Mouse (Mus musculus) spleen, postnatal 4 days (tissue): Measurements from ENCODE around the gene Csnk1d.
A peak's percentile ranks its signal among the peaks of the same experiment; 100 is the strongest.

Experiments used
- DNase-seq, 2 experiments: peaks; one replicate each; pipeline ENCODE4 v3.0.0; 2022; ENCODE audit warnings: low spot score in 2 of 2

Gene Csnk1d

GRCm38 (mm10) chr11:120990951-120991526, at the start of gene Csnk1d:
Csnk1d (minus strand) TSS chr11:120991330.
- peak; percentile 99 to 100 for DNase-seq

DNA sequence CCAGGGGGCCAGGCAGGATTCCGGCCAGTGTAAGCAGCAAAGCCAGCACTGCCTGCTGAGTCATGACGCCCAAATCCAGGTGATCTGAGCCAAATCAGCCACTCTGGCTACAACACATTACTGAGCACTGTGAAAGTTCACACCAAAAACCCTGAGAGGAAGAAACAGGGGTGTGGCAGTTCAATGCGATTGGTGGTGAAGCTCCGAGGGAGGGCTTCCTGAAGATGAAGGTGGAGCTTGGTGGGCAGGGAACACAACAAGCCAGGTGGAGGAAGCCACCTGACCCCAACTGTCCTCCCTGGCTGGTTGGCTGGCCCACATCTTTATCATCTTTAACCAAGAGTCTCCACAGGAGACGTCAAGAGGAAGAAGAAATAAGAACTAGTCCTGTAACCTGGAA, 48.2 kb upstream of the Csnk1d start, which contains the start of gene Cd7:
Gene Cd7 (minus strand): TSS at position 117 of the 400 bp plus-strand sequence.
- no peak for DNase-seq

DNA sequence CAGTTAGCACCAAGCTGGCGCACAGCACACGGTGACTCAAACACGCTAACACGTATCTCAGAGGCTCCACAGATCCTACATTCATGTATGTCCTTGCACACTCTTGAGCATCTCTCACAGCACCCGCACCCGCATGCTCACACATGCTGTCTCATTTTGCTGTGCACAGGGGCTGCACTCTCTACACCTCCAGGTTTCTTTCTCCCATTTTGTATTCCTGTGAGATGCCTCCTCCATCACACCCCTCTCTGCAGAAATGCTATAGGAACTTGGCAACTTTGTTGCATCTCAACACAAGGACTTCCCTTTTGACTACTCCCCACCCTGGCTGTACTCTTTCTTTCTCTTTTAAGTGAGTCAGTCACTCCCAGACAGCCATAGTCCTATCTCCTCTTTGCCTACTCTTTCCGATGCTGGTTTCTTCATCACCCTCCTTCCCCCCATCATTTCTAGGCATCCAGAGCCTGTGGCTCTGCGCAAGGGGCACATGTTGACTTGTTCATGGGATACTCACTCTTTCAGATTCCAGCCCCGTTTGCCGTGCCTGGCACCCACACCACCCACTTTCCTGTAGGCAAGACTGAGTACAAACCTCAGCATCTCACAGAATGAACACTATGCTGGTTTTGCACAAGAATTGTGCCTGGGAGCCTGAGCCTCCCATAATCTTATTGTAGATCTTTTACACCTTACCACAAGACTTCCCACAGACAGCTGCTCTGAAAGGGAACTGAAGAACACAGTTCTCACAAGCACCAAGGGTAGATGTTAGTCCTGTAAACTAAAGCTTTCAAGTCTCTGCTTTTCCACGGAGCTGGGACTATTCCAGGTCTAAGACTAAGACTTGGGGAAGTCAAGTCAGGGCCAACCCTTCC, 47.5 kb upstream of the Csnk1d start:
- no peak for DNase-seq

DNA sequence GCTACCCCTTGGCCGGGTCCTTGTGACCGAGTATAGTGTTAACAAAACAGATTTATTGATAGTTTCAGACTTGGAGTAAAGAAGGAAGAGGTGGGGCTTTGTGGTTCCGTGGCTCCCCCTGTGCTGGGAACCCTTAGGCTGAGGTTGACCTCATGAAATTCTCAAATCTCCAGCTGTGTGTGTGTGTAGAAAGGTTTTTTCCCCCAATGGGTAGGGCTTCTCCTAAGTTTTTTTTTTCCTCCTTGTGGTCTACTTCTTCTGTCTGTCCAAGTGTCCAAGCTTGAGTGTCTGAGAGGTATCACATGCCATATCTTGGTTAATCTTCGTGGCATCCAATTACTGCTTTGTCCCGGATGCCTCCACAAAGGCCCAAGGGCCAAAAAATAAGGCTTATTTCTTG, 42.0 kb upstream of the Csnk1d start:
- no peak for DNase-seq

- DNase-seq: no peak
These were observed 36.1 kb upstream of the Csnk1d start for GRCm38 (mm10) chr11:121027259-121027658.

DNA sequence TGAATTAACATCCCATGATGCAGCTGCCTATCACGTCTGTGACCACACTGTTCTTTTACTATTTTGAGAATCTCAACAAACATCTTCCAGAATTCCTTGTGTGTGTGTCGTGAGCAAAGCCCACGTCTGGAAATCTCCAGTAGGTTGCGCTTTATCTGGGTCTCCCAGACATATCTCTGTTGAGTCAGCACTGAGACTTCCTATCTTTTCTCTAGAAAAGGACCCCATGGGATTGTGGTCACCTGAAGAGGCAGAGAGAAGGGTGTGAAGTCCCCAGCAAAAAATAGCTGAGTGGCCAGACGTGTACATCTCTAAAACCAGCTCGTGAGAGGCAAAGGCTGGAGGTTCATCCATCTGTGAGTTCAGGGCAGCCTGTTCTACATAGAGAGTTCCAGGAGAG, 33.0 kb upstream of the Csnk1d start:
- DNase-seq: no peak

DNA sequence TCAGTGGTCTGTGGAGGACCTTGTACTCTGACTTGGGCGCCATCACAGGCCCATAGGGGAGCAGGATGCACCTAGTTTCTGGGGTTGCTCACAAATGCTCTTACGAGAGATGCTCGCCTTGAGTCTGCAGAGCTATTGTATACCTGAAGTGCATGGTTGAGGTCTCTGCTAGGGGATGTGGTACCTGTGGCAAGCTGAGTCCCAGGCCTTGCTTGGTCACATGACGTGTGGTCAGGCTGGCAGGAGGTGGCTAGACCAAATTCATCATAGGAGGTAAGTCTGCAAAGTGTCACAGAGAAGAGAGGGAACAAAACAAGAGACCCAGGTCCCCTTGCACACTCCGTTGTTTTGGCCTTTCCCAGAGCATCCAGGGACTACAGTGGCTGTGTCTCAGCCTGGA, 28.4 kb upstream of the Csnk1d start:
- no peak for DNase-seq

- DNase-seq: peak; percentile 44 to 79
These were observed 26.6 kb upstream of the Csnk1d start for GRCm38 (mm10) chr11:121017703-121018102.

DNA sequence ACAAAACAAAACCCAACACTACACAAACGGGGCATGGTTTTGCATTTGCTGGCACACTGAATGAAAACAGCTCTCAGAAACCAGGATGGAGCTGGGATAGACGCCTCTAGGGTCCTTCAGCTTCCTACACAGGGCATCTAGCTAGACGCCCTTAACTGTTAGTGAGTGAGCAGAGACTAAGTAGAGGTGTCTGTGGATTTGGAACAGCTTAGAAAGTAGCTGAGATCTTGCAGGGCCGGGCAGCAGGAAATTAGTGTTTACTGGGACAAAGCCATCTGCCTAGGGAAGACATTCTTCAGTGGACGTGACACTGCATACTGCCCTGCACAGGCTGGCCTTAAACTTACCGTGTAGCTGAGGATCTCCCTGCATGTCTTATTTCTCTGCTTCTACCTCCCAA, 24.3 kb upstream of the Csnk1d start:
- DNase-seq: no peak

DNA sequence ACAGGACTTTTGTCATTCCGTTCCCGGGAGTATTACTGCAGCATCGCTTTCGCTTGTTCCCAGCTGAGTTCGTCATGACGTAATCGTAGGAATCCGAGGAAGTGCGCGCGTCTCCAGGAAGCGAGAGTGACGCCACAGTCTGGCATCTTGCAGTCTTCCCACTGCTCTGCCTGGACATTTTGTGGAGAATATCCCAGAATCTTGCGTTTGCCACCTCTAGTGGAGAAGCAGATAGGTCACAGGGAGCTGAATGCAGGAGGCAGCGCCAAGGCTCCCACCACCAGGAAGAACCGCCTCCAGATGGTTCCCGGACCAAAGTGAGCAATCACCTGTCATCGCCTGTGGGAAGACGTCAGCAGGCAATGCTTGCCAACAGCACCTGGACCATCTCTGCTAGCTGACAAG, 23.8 kb upstream of the Csnk1d start:
- DNase-seq: no peak

DNA sequence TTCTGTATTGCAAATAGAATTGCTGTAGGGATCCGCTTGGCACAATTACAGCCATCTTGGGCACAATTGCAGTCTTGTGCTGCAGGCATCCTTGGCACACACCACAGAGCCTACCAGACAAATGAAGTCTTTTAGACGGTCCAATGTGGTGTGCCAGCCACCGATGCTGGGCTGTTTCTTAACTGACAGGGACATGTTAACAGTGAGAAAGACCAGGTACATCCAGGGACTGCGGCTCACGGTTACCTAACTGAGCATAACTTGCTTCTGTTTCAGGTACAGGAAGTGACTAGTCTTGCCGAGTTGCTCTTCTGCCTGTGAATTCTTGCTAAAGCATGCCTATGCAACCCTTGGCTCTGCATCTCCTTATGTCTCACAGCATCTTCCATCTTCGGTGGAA, 22.5 kb upstream of the Csnk1d start:
- DNase-seq: no peak

GRCm38 (mm10) chr11:121010044-121010755, 19.1 kb upstream of the Csnk1d start:
- no peak for DNase-seq

- no peak for DNase-seq
These were observed 15.1 kb upstream of the Csnk1d start for GRCm38 (mm10) chr11:121006184-121006583.

DNA sequence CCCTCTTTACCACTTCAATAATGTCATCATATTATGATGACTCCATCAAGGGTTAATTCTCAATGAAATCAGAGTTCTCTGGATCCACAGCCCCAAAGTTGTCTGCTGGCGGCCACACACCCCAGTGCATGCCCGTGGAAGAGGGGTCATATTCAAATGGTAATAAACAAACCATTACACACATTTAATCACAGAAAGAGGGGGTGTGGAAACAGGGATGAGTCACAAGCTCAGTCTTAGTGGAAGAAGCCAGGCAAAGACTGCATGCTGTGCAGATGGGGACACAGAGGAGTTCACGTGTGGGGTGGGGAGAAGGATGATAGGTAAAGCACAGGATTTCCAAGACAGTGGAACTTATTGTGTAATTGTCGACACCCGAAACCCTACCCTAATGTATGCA, 13.2 kb upstream of the Csnk1d start:
- no peak for DNase-seq

- no peak for DNase-seq
These were observed 10.8 kb upstream of the Csnk1d start for GRCm38 (mm10) chr11:121001966-121002365.

DNA sequence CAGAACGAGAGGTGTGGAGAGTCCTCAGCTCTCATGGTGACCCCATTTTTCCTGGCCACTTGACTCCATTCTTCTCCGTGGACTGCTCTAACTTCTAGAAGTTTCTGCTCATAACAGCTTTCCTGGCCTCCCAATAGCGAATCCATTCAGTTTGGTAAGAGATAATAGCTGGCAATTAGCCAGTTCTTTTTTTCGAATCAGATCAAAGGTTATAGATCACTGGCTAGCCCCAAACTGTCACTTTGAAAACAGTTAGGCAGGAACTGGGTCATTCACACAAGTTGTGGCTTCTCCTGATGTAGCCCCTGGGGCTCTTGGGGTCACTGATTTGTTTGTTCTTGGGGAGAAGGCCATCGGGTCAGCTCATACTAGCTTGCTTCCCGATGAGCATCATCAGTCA, 3.6 kb upstream of the Csnk1d start:
- no peak for DNase-seq

DNA sequence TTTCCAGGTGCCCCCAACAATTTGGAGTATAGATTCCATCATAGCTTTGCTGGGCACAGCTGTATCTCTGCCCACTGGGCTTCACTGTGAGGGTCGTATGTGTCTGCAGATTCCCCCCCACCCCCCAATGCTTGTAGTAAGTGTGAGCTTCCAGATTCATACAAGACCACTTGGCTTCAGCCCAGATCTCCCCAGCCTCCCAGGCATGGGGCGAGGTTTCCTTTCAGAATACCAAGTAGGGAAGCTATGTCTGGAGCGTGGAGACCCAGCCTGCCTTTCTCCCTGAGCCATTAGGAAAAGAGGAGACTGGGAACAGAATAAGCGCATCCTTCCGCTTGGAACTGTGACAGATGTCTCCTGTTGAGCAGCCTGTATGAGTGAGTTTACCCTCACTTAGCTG, 2.5 kb upstream of the Csnk1d start:
- DNase-seq: no peak

DNA sequence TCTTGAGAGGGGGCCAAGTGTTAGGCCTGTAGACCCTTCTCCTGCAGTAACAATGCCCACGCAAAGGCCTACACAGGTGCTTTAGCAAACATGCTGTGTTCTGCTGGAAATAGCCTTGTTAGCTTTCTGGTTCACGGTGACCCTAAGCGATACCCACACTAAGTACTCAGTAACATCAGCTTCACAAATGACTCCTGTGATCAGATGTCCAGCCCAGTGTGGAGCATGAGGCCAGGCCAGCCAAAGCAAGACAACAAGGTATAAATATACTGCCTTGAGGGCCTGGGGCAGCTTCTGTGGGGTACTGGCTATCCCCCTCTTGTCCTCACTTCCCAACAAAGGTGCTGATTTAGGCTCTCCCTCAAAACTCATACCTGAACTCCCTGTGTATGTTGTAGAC, 1.9 kb upstream of the Csnk1d start:
- DNase-seq: no peak

- no peak for DNase-seq
These were observed 661 bp upstream of the Csnk1d start for GRCm38 (mm10) chr11:120991791-120992190.

GRCm38 (mm10) chr11:120990126-120990781, 876 bp downstream of the Csnk1d start:
- peak; percentile 60 to 81 for DNase-seq

- DNase-seq: no peak
These were observed 1.6 kb downstream of the Csnk1d start for GRCm38 (mm10) chr11:120989523-120989922.

- DNase-seq: no peak
These were observed 2.7 kb downstream of the Csnk1d start for GRCm38 (mm10) chr11:120988410-120988809.
